Mouse (Mus musculus): ENCODE data around the gene Foxl2. TPM values are rescaled to one million over a fixed set of nuclear protein-coding genes. Genes with fewer than 3 reads are reported as not detected.

Foxl2 gene
- polyA plus RNA-seq (2012; rRNA removed), result not detected in 2 replicates

DNA sequence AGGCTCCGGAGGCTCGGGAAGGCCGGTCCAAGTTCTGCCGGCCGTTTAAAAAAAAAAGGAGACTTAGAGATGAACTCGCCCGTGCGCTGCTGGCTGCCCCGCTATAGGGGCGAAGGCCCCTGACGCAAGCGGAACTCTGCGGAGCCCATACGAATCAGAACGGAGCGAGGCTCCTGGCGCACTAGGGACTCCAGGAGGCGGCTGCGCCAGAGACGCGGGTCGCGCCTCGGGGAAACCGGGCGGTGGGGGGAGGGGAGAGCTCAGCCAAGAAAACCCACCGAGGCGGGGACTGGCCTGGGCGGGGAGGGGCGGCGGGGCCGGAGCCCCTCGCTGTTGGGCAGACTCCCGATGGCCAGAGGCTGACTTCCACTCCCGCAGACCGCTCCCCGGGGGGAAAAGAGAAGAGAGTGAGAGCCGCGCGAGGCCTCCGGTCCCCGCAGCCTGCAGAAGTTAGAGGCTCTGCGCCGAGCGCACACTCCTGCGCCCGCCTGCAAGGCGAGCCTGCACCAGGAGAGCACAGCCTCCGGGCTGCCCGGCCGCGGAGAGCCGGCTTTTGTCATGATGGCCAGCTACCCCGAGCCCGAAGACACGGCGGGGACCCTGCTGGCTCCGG, at the start of gene Foxl2:
Gene Foxl2, plus strand, starts transcription at position 186 of the 613 bp plus-strand sequence.
- no peak for DNase-seq (ENCODE audit: low read depth, low spot score)
- WGBS, result 2% methylated on average over 58 of the region's 58 CpGs

GRCm38 (mm10) chr9:98920629-98921523, 34.2 kb upstream of the Foxl2 start:
- WGBS, result 91% methylated on average over 5 of the region's 5 CpGs
- DNase-seq (ENCODE audit: low read depth, low spot score), result no peak

- 34% methylated on average over 6 of the region's 6 CpGs for WGBS
- no peak for DNase-seq (ENCODE audit: low read depth, low spot score)
These were observed 32.0 kb upstream of the Foxl2 start for GRCm38 (mm10) chr9:98923119-98923518.

DNA sequence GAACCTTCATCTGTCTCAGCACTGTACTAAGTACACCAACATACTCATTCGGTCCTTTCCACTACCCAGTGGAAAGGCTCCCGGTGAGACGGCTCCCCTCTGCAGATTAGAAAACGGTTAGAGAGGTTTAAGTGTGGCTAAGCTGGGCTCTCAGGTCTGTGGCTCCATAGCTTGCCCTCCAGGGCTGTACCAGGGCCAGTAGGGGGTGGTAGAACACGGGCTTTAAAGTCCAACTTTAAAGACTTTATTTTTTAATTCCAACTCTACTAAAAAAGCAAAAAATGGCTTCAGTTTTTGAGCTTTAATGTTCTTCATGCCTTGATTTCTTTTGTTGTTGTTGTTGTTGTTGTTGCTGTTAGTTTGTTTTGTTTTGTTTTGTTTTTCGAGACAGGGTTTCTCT, 30.9 kb upstream of the Foxl2 start:
- WGBS, result 61% methylated on average over 6 of the region's 6 CpGs
- no peak for DNase-seq (ENCODE audit: low read depth, low spot score)

- WGBS, result 94% methylated on average over 2 of the region's 2 CpGs
- DNase-seq (ENCODE audit: low read depth, low spot score), result no peak
These were observed 25.6 kb upstream of the Foxl2 start for GRCm38 (mm10) chr9:98929496-98929895.

DNA sequence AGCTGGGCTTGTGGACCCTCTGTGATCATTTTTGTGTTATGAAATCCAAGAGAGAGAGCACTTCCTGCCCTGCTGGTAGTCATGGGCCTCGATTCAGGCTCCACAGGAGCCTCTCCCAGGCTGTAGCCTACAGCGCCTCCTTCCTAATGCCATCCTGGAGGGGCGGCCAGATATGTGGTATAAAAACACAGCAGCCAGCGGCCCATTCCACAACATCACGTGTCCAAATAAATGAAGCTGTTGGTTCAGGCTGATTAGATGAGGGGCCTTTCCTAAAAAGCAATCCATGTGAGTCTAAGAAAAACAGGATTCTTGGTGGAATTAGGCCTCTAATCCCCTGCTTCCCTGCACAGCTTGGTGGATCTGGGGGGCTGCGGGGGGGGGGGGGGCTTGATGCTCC, 22.2 kb upstream of the Foxl2 start:
- 43% methylated on average over 6 of the region's 6 CpGs for WGBS
- DNase-seq (ENCODE audit: low read depth, low spot score), result no peak

DNA sequence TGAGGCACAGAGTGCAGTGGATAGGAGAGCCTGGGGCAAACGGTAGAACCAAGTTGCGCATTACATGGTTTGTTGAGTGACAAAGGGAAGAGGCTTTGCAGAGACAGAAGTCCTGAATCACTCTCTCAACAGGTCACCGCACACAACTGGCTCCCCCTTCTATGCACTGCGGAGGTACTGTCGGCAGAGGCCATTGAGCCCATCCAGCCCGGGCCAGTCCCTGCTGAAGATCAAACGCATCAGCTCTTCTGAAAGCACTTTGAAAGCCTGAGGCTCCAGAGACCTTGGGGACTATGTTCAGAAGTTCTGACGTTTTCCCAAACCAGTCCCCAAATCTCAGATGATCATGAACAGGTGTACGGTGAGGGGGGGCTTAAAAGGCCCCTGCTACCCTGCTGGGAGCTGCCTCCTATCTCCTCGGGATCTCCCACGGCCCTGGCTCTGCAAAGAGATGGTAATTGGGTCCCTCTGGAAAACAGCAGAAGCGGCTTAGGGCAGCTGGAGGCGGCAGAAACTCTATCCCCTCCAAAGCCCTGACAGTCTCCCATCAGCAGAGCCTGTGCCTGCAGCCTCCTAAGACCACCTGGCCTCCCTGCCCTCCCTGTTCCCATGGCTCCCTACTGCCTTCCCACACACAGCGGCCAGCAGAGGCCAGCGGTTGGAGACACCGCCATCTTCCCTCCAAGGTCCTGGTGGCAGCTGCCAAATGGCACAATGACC, 19.7 kb upstream of the Foxl2 start:
- WGBS, result 34% methylated on average over 16 of the region's 16 CpGs
- DNase-seq (ENCODE audit: low read depth, low spot score), result no peak

DNA sequence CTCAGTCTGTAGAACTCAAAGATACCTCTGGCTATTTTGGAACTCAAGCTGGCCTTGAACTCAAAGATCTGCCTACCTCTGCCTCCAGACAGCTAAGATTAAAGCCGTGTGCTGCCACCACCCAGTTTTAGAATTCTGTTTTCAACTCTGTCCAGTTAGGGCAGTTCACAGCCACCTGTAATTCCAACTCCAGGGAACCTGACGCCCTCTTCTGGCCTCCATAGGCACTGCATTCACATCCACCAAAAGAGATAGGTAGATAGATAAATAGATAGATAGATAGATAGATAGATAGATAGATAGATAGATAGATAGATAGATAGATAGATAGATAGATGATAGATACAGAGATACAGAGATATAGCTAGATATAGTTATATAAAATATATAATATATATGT, 15.8 kb upstream of the Foxl2 start:
- DNase-seq (ENCODE audit: low read depth, low spot score), result no peak
- WGBS, result 14% methylated on average over 2 of the region's 2 CpGs

DNA sequence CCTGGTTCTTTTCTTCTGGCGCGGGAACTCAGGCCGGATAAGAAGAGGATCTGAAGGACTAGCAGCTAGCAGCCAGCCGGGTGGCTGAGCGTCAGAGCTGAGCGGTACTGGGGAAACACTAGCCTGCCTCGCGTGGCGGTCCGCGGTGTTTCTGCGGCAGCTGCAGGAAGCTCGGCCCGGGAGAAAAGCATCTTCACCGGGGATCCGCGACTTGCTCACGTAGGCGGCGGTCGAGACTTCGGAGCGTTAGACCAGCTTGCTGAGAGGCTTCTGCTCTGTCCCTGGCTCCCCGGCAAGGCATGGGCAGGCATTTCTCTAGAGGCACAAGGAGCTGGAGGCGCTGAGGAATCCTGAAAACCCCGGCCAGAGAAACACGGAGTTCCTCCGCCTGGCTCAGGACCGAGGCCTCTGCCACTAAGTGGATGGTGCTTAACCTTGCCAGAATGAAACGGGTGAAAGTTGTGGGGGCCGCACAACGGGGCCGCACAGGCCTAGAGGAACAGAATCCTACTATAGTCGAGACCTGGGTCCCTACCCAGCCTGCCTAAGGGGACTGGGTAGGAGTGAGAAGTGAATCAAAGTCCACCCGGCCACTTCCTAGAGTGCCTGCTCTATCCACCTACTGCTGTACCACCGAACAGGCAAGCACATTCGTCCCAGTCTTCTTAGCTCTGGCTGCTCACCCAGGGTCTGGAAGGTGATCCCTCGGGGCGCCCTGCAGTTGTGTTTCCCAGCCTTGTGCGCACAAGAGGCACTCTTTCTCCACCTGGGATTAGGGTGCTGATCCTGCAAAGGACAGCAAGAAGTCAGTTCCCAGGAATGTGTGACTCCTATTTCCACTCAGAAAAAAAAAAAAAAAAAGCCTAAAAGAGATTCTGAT, 2.7 kb upstream of the Foxl2 start:
- 2% methylated on average over 40 of the region's 40 CpGs for WGBS
- DNase-seq (ENCODE audit: low read depth, low spot score), result no peak

DNA sequence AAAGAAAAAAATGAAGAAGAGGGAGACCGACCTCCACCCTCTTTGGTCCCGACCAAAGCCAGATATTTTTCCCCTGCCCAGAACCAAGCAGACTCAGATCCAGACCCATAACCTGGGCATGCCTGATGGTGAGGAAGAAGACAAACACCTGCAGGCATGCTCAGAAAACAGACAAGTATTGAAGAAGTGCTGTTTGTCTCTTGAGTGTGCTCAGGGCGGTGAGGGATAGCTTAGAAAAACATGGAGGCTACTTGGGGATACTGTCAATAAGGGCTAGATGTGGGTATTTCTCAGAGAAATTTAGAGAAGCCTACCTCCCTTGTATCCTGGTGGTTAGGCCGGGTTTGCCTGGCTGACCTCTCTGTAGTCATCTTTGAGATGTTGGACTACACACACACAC, 1.8 kb upstream of the Foxl2 start:
- WGBS, result 7% methylated on average over 4 of the region's 4 CpGs
- DNase-seq (ENCODE audit: low read depth, low spot score), result no peak

- no peak for DNase-seq (ENCODE audit: low read depth, low spot score)
- whole genome bisulfite sequencing, result 12% methylated on average over 9 of the region's 9 CpGs
These were observed 1.3 kb upstream of the Foxl2 start for GRCm38 (mm10) chr9:98953830-98954229.

- no peak for DNase-seq (ENCODE audit: low read depth, low spot score)
- WGBS, result 6% methylated on average over 33 of the region's 33 CpGs
These were observed 541 bp upstream of the Foxl2 start for GRCm38 (mm10) chr9:98954391-98955102.

DNA sequence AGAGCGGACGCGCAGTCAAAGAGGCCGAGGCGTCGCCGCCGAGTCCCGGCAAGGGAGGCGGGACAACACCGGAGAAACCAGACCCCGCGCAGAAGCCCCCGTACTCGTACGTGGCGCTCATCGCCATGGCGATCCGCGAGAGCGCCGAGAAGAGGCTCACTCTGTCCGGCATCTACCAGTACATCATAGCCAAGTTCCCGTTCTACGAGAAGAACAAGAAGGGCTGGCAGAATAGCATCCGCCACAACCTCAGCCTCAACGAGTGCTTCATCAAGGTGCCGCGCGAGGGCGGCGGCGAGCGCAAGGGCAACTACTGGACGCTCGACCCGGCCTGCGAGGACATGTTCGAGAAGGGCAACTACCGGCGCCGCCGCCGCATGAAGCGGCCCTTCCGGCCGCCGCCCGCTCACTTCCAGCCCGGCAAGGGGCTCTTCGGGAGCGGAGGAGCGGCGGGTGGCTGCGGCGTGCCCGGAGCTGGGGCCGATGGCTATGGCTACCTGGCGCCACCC, 682 bp downstream of the Foxl2 start:
- WGBS, result 1% methylated on average over 60 of the region's 60 CpGs
- no peak for DNase-seq (ENCODE audit: low read depth, low spot score)

DNA sequence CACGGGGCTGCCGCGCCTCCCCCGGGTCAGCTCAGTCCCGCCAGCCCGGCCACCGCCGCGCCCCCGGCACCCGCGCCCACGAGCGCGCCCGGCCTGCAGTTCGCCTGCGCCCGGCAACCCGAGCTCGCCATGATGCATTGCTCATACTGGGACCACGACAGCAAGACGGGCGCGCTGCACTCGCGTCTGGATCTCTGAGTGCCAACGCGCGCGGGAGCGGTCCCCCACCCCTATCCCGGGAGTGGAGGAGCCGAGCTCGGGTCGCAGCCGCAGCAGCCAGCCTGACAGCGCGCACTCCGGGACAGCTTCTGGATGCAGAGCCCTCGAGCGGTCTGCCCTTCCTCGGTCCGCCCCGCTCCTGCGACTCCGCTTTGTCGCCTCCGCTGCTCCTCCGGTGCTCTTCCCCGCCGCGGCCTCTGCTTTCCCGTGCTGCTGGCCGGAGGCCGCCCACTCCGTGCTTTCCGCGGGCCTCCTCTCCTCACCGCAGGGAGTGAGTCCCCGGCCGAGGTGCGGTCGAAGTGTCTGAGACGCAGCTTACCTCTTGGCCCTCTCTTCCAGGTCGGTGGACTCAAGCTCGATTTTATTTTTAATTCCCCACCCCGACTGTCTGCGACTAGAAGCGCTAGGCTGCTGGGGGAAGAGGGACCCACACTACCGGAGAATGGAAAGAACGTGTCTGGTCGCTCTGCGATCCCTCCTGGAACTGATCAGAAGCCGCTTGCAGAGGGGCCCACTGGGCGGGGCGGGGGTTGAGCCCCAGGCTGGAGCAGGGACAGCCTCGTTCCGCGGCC, 1.7 kb downstream of the Foxl2 start:
- no peak for DNase-seq (ENCODE audit: low read depth, low spot score)
- WGBS, result 2% methylated on average over 80 of the region's 80 CpGs

GRCm38 (mm10) chr9:98957751-98958351, 2.8 kb downstream of the Foxl2 start:
- WGBS, result 6% methylated on average over 23 of the region's 23 CpGs

DNA sequence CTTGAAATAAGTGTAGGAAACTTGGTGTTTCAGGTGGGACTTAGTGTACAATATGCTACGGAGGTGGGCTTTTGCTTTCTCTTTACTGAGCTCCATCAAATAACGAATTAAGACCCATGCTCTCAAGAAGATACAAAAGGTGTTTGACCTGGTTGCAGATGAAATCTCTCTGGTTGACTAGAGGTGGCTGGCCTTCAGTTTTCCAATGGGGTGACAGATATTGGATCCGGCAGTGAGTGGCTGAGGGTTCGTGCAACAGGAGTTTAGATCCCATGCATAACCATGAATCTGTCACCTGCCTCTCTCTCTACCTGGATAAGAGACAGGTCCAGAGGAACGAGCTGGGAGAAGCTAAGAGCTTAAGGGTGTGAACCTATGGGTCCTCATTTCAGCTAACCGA, 3.5 kb downstream of the Foxl2 start:
- DNase-seq (ENCODE audit: low read depth, low spot score), result no peak
- 10% methylated on average over 6 of the region's 6 CpGs for WGBS

More at GRCm38 (mm10) chr9:98957751-98958351, 2.8 kb downstream of the Foxl2 start:
- DNase-seq (ENCODE audit: low read depth, low spot score), result no peak

- 41% methylated on average over 3 of the region's 3 CpGs for WGBS
- no peak for DNase-seq (ENCODE audit: low read depth, low spot score)
These were observed 4.8 kb downstream of the Foxl2 start for GRCm38 (mm10) chr9:98959851-98960250.

DNA sequence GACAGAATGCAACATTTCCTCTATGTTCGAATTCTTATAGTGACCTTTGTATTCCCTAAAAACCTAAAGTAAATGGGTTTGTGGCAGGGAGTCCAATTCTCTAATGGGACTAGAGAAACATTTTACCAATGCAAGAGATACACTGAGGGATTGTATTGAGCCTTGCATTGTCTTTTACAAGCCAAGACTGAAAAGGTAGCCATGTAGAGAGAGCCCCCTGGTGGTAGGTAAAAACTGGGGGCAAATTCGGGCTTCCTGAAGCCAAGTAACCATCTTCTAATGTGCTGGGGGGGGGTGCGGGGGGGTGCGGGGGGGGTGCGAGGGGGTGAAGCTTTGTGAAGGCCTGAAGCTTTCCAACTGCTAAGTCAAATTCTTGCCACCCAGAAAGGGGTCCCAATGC, 5.3 kb downstream of the Foxl2 start:
- DNase-seq (ENCODE audit: low read depth, low spot score), result no peak

More for the DNA sequence above, 5.3 kb downstream of the Foxl2 start:
- WGBS, result 24% methylated on average over 5 of the region's 5 CpGs

Measured in large intestine, adult 2 months (tissue).